Mouse (Mus musculus) erythroblast, embryonic 14.5 days (primary cell): Measurements from ENCODE around the gene Islr.

Experiments used
- GATA1 ChIP-seq: IDR thresholded peaks from 2 replicates; pipeline ENCODE4 v1.6.1; 2012; ENCODE audit warnings: low read length, inconsistent platforms, mixed read lengths
- TAL1 ChIP-seq: IDR thresholded peaks from 3 replicates; pipeline ENCODE4 v1.6.1; 2012; ENCODE audit warnings: low read length, inconsistent platforms, mixed read lengths

DNA sequence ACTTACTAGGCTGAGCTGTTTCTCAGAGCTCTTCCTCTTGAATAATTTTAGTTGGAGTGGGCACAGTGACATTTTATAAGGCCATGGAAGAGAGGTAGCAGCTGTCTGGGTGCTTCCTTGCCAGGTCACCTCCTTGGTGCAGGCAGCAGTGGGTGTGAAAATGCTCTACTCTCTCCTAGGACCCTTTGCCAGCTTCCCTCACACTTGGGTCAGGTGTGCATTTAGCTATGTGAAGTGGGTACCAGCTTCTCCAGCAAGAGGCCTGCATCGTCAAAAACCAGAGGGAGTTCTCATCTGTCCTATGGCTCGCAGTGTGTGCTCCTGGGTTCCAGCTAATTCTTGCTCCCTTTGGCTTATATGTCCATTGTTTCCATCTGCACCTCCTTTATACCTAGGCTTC lies 24.7 kb downstream of the Islr start:
- TF ChIP-seq TAL1 = no peak
- TF ChIP-seq GATA1 = no peak
